Mouse (Mus musculus) gastrocnemius, postnatal 14 days (tissue): ENCODE results near the gene Smyd2. TPM values are rescaled to one million over a fixed set of nuclear protein-coding genes. Genes with fewer than 3 reads are reported as not detected.

Source experiments
- DNase-seq: peaks from one replicate; pipeline ENCODE4 v3.0.0; 2021; ENCODE audit warnings: mixed read lengths
- intact Hi-C: fragments of 180-260 bp; cut with DNase I; formaldehyde crosslinking; loops from one replicate; pipeline ENCODE4 v1.15.1; 2025; ENCODE audit warnings: low total_unique reads
- long read RNA-seq, 2 experiments: library from polyadenylated mRNA; stranded (forward); transcript quantifications; one replicate each; pipeline ENCODE4 v2.0.0; 2021
- total RNA-seq, 2 experiments: library from RNA; stranded (reverse); gene quantifications; 2 replicates each; pipeline ENCODE4 v1.2.3; 2021

Gene Smyd2
- total RNA-seq = 100 to 1,000 TPM; 148 to 151 TPM
- long read RNA-seq, experiment 1, transcript Smyd2-201 (12 exons, 1,680 nt) = major isoform, 170 of 211 reads
- long read RNA-seq, experiment 1, partial matches to known transcripts = 14 of 211 reads
- long read RNA-seq, experiment 1, other reads (novel, unspliced or antisense) = 23 of 211 reads
- long read RNA-seq, experiment 2, transcript Smyd2-201 (12 exons, 1,680 nt) = major isoform, 208 of 243 reads
- long read RNA-seq, experiment 2, transcript Smyd2-203 (2 exons, 489 nt) = minor isoform, 5 of 243 reads
- long read RNA-seq, experiment 2, partial matches to known transcripts = 12 of 243 reads
- long read RNA-seq, experiment 2, other reads (novel, unspliced or antisense) = 16 of 243 reads

GRCm38 (mm10) chr1:189921818-189922592, at the start of gene Smyd2:
Gene Smyd2, minus strand, starts transcription at chr1:189922363.
- peak; percentile 79 for DNase-seq
- intact Hi-C loops = no loop called here

GRCm38 (mm10) chr1:189970381-189970780, 48.2 kb upstream of the Smyd2 start:
- intact Hi-C loops = loop anchor here (5.0 kb wide), 1 partner anchor 38 kb away; no protein-coding TSS in a partner anchor
- DNase-seq = no peak

- DNase-seq = no peak
- intact Hi-C loops = loop anchor here (2.0 kb wide), 1 partner anchor 81 kb away; no protein-coding TSS in a partner anchor
These were observed 45.9 kb upstream of the Smyd2 start for GRCm38 (mm10) chr1:189968027-189968426.

- intact Hi-C loops = no loop called here
- peak; percentile 14 for DNase-seq
These were observed 38.3 kb upstream of the Smyd2 start for GRCm38 (mm10) chr1:189960481-189960880.

- intact Hi-C loops = no loop called here
- no peak for DNase-seq
These were observed 37.6 kb upstream of the Smyd2 start for GRCm38 (mm10) chr1:189959802-189960201.

GRCm38 (mm10) chr1:189951861-189952260, 29.7 kb upstream of the Smyd2 start:
- intact Hi-C loops = no loop called here
- no peak for DNase-seq

GRCm38 (mm10) chr1:189947411-189947810, 25.2 kb upstream of the Smyd2 start:
- intact Hi-C loops = no loop called here
- no peak for DNase-seq

- DNase-seq = no peak
- intact Hi-C loops = no loop called here
These were observed 24.0 kb upstream of the Smyd2 start for GRCm38 (mm10) chr1:189946126-189946525.

- intact Hi-C loops = no loop called here
These were observed 19.6 kb upstream of the Smyd2 start for GRCm38 (mm10) chr1:189941786-189942185.

GRCm38 (mm10) chr1:189936436-189937105, 14.4 kb upstream of the Smyd2 start:
- DNase-seq = no peak
- intact Hi-C loops = no loop called here

More at GRCm38 (mm10) chr1:189941786-189942185, 19.6 kb upstream of the Smyd2 start:
- DNase-seq = no peak

- intact Hi-C loops = loop anchor here (5.0 kb wide), 1 partner anchor 39 kb away; no protein-coding TSS in a partner anchor
- DNase-seq = no peak
These were observed 11.5 kb upstream of the Smyd2 start for GRCm38 (mm10) chr1:189933480-189934202.

- DNase-seq = no peak
- intact Hi-C loops = loop anchor here (5.0 kb wide), 1 partner anchor 39 kb away; no protein-coding TSS in a partner anchor
These were observed 10.8 kb upstream of the Smyd2 start for GRCm38 (mm10) chr1:189932976-189933375.

GRCm38 (mm10) chr1:189932190-189932589, 10.0 kb upstream of the Smyd2 start:
- intact Hi-C loops = loop anchor here (5.0 kb wide), 1 partner anchor 40 kb away; no protein-coding TSS in a partner anchor
- no peak for DNase-seq

GRCm38 (mm10) chr1:189929896-189930295, 7.7 kb upstream of the Smyd2 start:
- intact Hi-C loops = loop anchor here (5.0 kb wide), 1 partner anchor 42 kb away; no protein-coding TSS in a partner anchor
- DNase-seq = no peak

GRCm38 (mm10) chr1:189927644-189928043, 5.5 kb upstream of the Smyd2 start:
- peak; percentile 62 for DNase-seq
- intact Hi-C loops = loop anchor here (2.0 kb wide), 1 partner anchor 41 kb away; no protein-coding TSS in a partner anchor

GRCm38 (mm10) chr1:189926279-189926678, 4.1 kb upstream of the Smyd2 start:
- intact Hi-C loops = loop anchor here (2.0 kb wide), 1 partner anchor 39 kb away; no protein-coding TSS in a partner anchor
- no peak for DNase-seq

- peak; percentile 72 for DNase-seq
- intact Hi-C loops = no loop called here
These were observed 1.9 kb upstream of the Smyd2 start for GRCm38 (mm10) chr1:189923871-189924568.

GRCm38 (mm10) chr1:189923157-189923556, 994 bp upstream of the Smyd2 start:
- no peak for DNase-seq
- intact Hi-C loops = no loop called here
